Mouse (Mus musculus) G1E (cell line): ENCODE measurements at regions not wholly inside any gene's neighbourhood (a gene's known extent, or its start where the extent isn't known, plus 50 kb on each side); places are given as distances from the start of the nearest gene placed in this dataset.

Experiments used
- CTCF ChIP-seq: IDR thresholded peaks from 2 replicates; pipeline ENCODE4 v1.5.1; 2012; ENCODE audit warnings: low read depth, low read length, inconsistent platforms, mixed read lengths
- GATA1 ChIP-seq: IDR thresholded peaks from 2 replicates; pipeline ENCODE4 v1.6.1; 2012; ENCODE audit warnings: borderline replicate concordance, low read length, inconsistent platforms, mixed read lengths

GRCm38 (mm10) chr6:67182453-67182852 is 55.5 kb upstream of the Serbp1 start:
- TF ChIP-seq CTCF (no peak), GATA1 (no peak)
